Mouse (Mus musculus) left cerebral cortex, postnatal 25 days (tissue): Measurements from ENCODE around the gene Ski. TPM values are rescaled to one million over a fixed set of nuclear protein-coding genes. Genes with fewer than 3 reads are reported as not detected.

Experiments used
- DNase-seq, 2 experiments: peaks; one replicate each; pipeline ENCODE4 v3.0.0; 2022; ENCODE audit warnings: low spot score in 2 of 2, mixed read lengths in 1 of 2
- intact Hi-C: fragments of 180-260 bp; cut with DNase I; formaldehyde crosslinking; loops from one replicate; pipeline ENCODE4 v1.15.1; 2025
- total RNA-seq, 2 experiments: library from RNA; stranded (reverse); gene quantifications; 2 replicates each; pipeline ENCODE4 v1.2.3; 2021

The Ski gene
- total RNA-seq, 2 experiments from 2014 or later, result 111 to 112 TPM

- intact Hi-C loops, result no loop called here
- DNase-seq, result no peak
Measured at GRCm38 (mm10) chr4:155142836-155143235, 79.6 kb downstream of the Ski start.

DNA sequence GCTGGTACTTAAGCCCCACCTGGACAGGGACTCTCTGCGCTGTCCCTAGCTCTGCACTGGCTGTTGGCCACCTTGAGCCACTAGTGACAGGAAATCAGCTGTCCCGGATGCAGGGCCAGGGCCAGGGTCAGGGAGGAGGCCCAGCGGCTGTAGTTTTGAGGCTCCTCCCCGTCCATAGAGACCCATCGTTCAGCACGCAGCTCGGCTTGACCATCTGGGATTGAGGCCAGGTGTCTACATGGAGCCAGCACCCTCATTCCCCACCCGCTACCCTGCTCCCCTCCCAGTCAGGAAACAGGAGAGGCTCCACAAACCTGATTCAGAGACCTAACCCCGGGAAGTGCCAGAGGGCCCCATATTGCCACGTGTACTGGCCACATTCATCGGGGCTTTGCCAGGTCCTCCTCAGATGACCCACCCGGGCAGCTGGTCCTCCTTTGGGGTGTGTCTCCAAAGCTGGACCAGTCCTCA is 81.6 kb downstream of the Ski start:
- intact Hi-C loops, result no loop called here
- DNase-seq, result no peak

DNA sequence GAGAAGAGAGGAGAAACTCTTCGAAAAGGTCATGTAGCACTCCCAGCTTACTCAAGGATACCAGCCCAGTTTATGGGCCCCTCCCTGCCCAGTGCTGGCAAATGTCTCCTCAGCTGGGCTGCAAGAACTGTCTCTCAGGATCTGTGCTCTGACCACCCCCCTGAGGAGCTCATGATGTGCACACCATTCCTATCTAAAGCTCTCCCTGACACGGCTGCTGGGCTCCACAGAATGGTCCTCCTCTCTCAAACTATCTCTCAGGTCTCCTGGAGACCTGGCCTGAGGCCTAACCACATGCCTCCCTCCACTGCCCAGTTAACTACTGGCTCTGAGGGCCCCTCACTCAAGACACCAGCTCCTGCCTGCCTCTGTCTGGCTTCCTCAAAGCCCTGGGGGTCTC is 82.2 kb downstream of the Ski start:
- intact Hi-C loops, result no loop called here
- DNase-seq, result no peak

DNA sequence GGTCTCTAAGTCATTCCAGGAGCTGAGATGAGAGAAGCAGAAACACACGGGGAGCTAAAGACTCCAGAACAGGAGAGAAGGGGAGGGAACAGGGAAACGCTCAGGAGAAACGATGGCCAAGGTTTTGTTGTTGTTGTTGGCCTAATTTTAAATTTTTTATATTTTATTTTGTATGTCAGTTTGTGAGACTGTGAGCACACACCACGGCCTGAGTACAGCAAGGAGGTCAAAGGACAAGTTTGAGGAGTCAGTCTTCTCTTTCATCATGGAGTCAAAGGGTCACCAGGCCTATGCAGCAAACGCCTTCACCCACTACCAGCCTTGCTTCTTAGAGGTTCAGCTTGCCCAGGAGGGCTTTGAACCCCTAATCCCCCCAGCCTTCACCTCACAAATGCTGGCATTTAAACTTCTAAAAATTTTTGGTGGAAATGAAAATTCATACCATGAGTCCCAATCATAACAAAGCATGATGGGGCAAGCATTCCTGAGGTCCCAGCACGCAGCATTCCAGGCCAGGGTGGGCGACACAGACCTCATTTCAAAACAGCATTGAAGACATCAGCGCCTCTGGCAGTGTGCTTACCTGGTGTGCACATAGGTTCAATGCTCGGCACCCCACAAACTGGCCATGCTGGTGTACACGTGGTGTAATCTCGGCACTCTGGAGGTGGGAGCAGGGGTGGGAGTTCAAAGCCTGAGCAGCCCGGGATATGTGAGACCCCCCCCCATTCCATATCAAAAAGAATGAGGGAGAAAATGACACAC is 82.9 kb downstream of the Ski start:
- no peak for DNase-seq
- intact Hi-C loops, result no loop called here

GRCm38 (mm10) chr4:155138451-155138850 is 83.9 kb downstream of the Ski start:
- intact Hi-C loops, result no loop called here
- DNase-seq, result no peak

DNA sequence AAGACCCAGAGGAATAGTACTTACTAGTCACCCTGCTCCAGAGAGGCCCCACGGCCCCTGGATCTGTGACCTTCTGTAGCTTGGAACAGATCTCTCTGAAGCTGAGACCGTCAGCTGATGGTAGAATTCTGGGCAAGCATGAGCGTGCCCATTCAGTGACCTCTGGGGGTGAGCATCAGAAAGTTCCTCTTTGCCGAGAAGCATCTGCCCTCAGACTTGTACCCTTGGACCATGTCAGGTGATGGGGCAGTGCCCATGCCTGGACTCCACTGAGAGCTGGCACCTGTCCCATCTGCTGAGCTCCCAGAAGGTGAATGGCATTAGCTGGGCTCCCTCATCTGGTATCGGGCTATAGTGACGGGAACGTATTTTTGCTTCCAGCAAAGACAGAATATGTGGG is 84.5 kb downstream of the Ski start:
- DNase-seq, result no peak
- intact Hi-C loops, result no loop called here

GRCm38 (mm10) chr4:155135909-155136585 is 86.3 kb downstream of the Ski start:
- no peak for DNase-seq
- intact Hi-C loops, result no loop called here

DNA sequence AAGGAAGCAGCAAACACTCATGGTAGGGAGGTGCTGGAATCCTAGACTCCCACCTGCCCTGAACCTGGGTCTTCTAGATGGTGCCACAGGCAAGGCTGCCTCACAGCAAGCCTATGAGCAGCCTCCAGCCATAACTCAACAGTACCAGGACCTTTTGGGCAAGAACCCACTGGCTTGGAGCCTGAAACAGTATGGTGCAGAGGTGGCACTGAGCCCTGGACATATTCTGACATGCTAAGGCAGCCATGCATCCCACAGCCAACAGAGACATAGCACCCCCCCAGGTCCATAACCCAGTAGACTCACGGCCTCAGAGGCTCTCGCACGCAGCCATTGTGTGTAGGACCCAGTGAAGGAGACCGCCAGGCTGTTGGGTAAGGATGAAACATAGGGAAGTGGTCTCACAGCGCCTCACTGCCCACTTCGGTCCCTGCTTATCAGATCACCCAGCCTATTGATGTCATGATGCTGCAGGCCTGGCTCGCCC is 87.7 kb downstream of the Ski start:
- DNase-seq, result no peak
- intact Hi-C loops, result no loop called here

GRCm38 (mm10) chr4:155133658-155134417 is 88.6 kb downstream of the Ski start:
- no peak for DNase-seq
- intact Hi-C loops, result no loop called here

DNA sequence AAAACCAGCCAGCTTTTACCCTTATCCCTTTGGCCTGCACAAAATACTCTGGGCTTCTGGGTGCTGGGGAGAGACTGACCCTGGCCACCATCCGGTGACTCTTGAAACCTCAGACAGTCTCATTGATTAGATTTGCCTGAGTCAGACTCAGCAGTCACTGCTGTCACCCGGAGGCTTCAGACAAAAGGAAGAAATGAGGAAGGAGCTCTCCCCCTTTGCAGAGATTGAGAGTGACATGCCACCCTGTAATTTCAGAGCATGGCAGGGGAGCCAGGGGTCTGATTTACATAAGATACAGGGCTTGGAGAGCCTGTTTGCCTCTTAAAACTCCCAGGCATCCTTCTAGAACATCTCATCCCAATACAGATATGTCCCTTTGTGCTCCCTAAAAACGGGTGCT is 89.2 kb downstream of the Ski start:
- intact Hi-C loops, result no loop called here
- no peak for DNase-seq

DNA sequence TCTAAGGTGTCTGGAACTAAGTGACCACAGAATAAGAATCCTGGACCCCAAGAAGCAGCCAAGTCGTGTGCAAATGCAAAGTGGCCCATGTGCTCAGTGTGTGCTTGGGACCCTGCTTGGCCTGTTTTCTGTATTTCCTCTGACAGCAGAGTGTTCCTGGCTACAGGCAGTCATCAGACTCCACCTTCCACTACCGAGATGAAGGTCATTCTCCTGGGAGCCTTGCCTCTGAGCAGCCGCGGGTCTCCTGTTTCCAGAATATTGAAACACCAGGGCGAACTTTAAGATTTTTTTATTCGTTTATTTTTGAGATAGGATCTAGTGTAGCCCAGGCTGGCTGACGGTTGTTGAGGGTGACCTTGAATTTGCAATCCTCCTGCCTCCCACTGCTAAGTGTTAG is 91.8 kb downstream of the Ski start:
- DNase-seq, result no peak
- intact Hi-C loops, result no loop called here

GRCm38 (mm10) chr4:155129996-155130395 is 92.4 kb downstream of the Ski start:
- DNase-seq, result peak; percentile 87 to 98
- intact Hi-C loops, result loop anchor here (10.0 kb wide), 1 partner anchor 115 kb away; the partner anchor contains the start of gene Faap20

- peak; percentile 45 to 75 for DNase-seq
- intact Hi-C loops, result loop anchor here (10.0 kb wide), 1 partner anchor 115 kb away; the partner anchor contains the start of gene Faap20
Measured at GRCm38 (mm10) chr4:155129132-155129917, 93.1 kb downstream of the Ski start.

DNA sequence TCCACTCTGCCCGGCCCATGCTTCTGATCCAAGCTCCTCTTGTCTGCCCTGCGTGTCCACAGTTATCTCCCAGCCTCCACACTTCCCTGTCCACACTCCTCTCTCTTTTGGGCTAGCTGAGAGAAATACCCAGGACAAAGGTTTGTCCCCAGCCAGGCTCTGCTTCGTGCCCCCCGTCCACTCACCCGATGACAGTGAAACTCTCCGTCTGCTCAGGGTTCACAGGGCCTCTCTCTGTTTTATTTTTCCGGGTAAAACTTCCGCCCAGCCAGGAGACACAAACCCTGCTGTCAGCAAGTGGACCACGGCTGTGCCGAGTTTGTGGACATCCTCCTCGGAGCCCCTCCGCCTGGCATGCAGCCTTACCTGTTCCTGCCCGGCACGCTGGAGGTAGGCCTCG is 94.0 kb downstream of the Ski start:
- intact Hi-C loops, result loop anchor here (10.0 kb wide), 1 partner anchor 116 kb away; the partner anchor contains the start of gene Faap20
- DNase-seq, result no peak

GRCm38 (mm10) chr4:155126602-155127372 is 95.6 kb downstream of the Ski start:
- no peak for DNase-seq
- intact Hi-C loops, result loop anchor here (10.0 kb wide), 1 partner anchor 118 kb away; the partner anchor contains the start of gene Faap20

DNA sequence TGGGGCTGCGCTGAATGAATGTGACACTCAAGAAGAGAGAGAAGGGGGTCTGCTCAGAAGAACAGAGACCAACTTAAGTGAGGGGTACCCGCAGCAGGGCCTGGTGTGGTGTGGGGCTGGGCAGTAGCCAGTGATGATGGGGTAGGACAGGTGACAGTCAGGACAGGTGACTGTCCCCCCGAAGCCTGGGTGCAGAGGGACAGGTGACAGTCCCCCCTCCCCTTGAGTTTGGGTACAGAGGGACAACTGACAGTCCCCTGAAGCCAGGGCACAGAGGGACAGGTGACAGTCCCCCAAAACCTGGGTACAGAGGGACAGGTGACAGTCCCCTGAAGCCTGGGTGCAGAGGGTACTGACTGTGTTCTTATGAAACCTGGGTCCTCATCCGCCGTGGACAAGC is 96.2 kb downstream of the Ski start:
- intact Hi-C loops, result loop anchor here (10.0 kb wide), 1 partner anchor 119 kb away; the partner anchor contains the start of gene Faap20
- no peak for DNase-seq

DNA sequence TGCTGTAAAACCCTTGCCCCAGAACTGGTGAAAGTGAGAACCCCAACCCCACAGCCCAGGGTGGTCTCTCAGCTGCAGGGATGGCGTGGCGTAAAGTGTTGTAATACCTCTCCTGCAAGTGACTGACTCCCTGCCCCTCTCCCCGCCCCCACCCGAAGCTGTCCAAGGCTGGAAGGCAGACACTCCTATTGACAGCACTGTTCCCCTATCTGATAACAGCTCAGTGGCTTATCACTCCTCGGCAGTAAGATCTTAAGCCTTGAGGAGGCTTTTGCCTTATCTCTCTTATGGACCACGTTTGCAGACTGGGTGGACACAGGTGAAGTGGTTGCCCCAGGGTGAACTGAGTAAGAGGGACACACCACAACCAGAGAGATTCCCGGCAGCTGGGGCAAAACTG is 97.1 kb downstream of the Ski start:
- intact Hi-C loops, result loop anchor here (10.0 kb wide), 1 partner anchor 119 kb away; the partner anchor contains the start of gene Faap20
- DNase-seq, result no peak

GRCm38 (mm10) chr4:155123868-155124534 is 98.4 kb downstream of the Ski start:
- DNase-seq, result no peak
- intact Hi-C loops, result loop anchor here (5.0 to 10.0 kb wide), 2 partner anchors 48 to 121 kb away; partner anchors contain the start of gene Faap20
